Mouse (Mus musculus): ENCODE results near the gene Il10ra. TPM values are rescaled to one million over a fixed set of nuclear protein-coding genes. Genes with fewer than 3 reads are reported as not detected.

The Il10ra gene
- 23.7 TPM for total RNA-seq (2023)

GRCm38 (mm10) chr9:45268597-45269325, at the start of gene Il10ra:
TSS of gene Il10ra (minus strand) at chr9:45269149.

Other genes with a start within 250 kb of the Il10ra start
- 0.37 TPM for gene Mpzl2, start 229.3 kb downstream of the Il10ra start, total RNA-seq (2023)
- gene Mpzl3, start 214.0 kb downstream of the Il10ra start, total RNA-seq (2023): 9.8 TPM
- gene Jaml, start 190.0 kb downstream of the Il10ra start, total RNA-seq (2023): 39.0 TPM
- 0.21 TPM for gene Scn2b, start 151.4 kb downstream of the Il10ra start, total RNA-seq (2023)
- gene Scn4b, start 130.8 kb downstream of the Il10ra start, total RNA-seq (2023): 0.31 TPM
- not detected for gene BC049352, start 87.1 kb downstream of the Il10ra start, total RNA-seq (2023)
- gene Tmprss4, start 65.1 kb downstream of the Il10ra start, total RNA-seq (2023): not detected
- gene Tmprss13, start 50.0 kb upstream of the Il10ra start, total RNA-seq (2023): not detected
- not detected for gene Fxyd6, start 101.0 kb upstream of the Il10ra start, total RNA-seq (2023)
- not detected for gene Fxyd2, start 130.5 kb upstream of the Il10ra start, total RNA-seq (2023)
- not detected for gene Dscaml1, start 157.5 kb upstream of the Il10ra start, total RNA-seq (2023)